Mouse (Mus musculus) common myeloid progenitor, adult 5-6 weeks (primary cell): ENCODE results near the gene Pik3cd. TPM values are rescaled to one million over a fixed set of nuclear protein-coding genes. Genes with fewer than 3 reads are reported as not detected.
"Not testable (repeated sequence)": the region's sequence is repeated elsewhere in the genome, so short reads cannot be mapped to it uniquely, and the experiment has no call there.

Source experiments
- ATAC-seq: replicated peaks from 2 replicates; pipeline ENCODE4 v1.8.0; 2016; ENCODE audit warnings: low read depth, mild to moderate bottlenecking, moderate TSS enrichment, inconsistent platforms; ENCODE audit not compliant: poor library complexity, severe bottlenecking
- total RNA-seq: library from RNA; stranded (forward); fragments of 200-1000, 187-1606 nt; gene quantifications from 2 replicates; pipeline ENCODE4 v1.2.3, GENCODE M21; 2017

Gene Pik3cd
- total RNA-seq, 1 experiment from 2014 or later: 44.6 TPM

- no peak for ATAC-seq
These were observed 82.4 kb downstream of the Pik3cd start for GRCm38 (mm10) chr4:149619988-149620387.

- ATAC-seq: not testable (repeated sequence)
These were observed 85.4 kb downstream of the Pik3cd start for GRCm38 (mm10) chr4:149616999-149617398.

- ATAC-seq: no peak
These were observed 87.5 kb downstream of the Pik3cd start for GRCm38 (mm10) chr4:149614869-149615268.

GRCm38 (mm10) chr4:149613497-149613896, 88.9 kb downstream of the Pik3cd start:
- ATAC-seq: not testable (repeated sequence)

- ATAC-seq: no peak
These were observed 90.9 kb downstream of the Pik3cd start for GRCm38 (mm10) chr4:149611376-149612044.

- no peak for ATAC-seq
These were observed 92.9 kb downstream of the Pik3cd start for GRCm38 (mm10) chr4:149609256-149610025.

GRCm38 (mm10) chr4:149608309-149608638, 94.1 kb downstream of the Pik3cd start:
- no peak for ATAC-seq

- peak; percentile 80 for ATAC-seq
These were observed 94.6 kb downstream of the Pik3cd start for GRCm38 (mm10) chr4:149607591-149608308.

GRCm38 (mm10) chr4:149606766-149607358, 95.5 kb downstream of the Pik3cd start:
- ATAC-seq: peak; percentile 15

- no peak for ATAC-seq
These were observed 96.3 kb downstream of the Pik3cd start for GRCm38 (mm10) chr4:149606056-149606455.

GRCm38 (mm10) chr4:149604518-149604917, 97.9 kb downstream of the Pik3cd start:
- ATAC-seq: no peak

- ATAC-seq: no peak
These were observed 98.5 kb downstream of the Pik3cd start for GRCm38 (mm10) chr4:149603860-149604259.

GRCm38 (mm10) chr4:149602236-149602635, 100.1 kb downstream of the Pik3cd start:
- no peak for ATAC-seq

- ATAC-seq: no peak
These were observed 100.9 kb downstream of the Pik3cd start for GRCm38 (mm10) chr4:149601484-149601883.

- no peak for ATAC-seq
These were observed 102.2 kb downstream of the Pik3cd start for GRCm38 (mm10) chr4:149600130-149600529.

GRCm38 (mm10) chr4:149599549-149599948, 102.8 kb downstream of the Pik3cd start:
- no peak for ATAC-seq

Other genes with a start within 250 kb of the Pik3cd start
- not detected in 2 replicates for gene Rbp7, start 247.6 kb downstream of the Pik3cd start, total RNA-seq
- gene Tmem274, start 225.2 kb downstream of the Pik3cd start, total RNA-seq: not detected in 2 replicates
- 11.3 and 15.5 TPM in 2 replicates for gene Nmnat1, start 217.4 kb downstream of the Pik3cd start, total RNA-seq
- gene Lzic, start 217.3 kb downstream of the Pik3cd start, total RNA-seq: 37.7 and 83.2 TPM in 2 replicates
- 4.7 and 6.6 TPM in 2 replicates for gene Ctnnbip1, start 184.3 kb downstream of the Pik3cd start, total RNA-seq
- 11.7 and 13.4 TPM in 2 replicates for gene Clstn1, start 116.1 kb downstream of the Pik3cd start, total RNA-seq
- 9.0 and 15.5 TPM in 2 replicates for gene Tmem201, start 35.5 kb upstream of the Pik3cd start, total RNA-seq
- gene Slc25a33, start 71.7 kb upstream of the Pik3cd start, total RNA-seq: 5.0 and 6.7 TPM in 2 replicates